Mouse (Mus musculus): Measurements from ENCODE around the gene Chst3.
"Not testable (repeated sequence)": the region's sequence is repeated elsewhere in the genome, so short reads cannot be mapped to it uniquely, and the experiment has no call there.

The Chst3 gene

GRCm38 (mm10) chr10:60218591-60219499 is at the start of gene Chst3:
Gene Chst3 (minus strand): TSS chr10:60219260.
- DNase-seq (ENCODE audit: low spot score in 2 of 2) = peak; percentile 34 to 44

GRCm38 (mm10) chr10:60268738-60269137 is 49.7 kb upstream of the Chst3 start:
- DNase-seq (ENCODE audit: low spot score in 2 of 2) = no peak

- DNase-seq (ENCODE audit: low spot score in 2 of 2) = no peak
Observed at GRCm38 (mm10) chr10:60266842-60267401, 47.9 kb upstream of the Chst3 start.

GRCm38 (mm10) chr10:60265252-60265651 is 46.2 kb upstream of the Chst3 start:
- no peak for DNase-seq (ENCODE audit: low spot score in 2 of 2)

- no peak for DNase-seq (ENCODE audit: low spot score in 2 of 2)
Observed at GRCm38 (mm10) chr10:60263351-60263750, 44.3 kb upstream of the Chst3 start.

- DNase-seq (ENCODE audit: low spot score in 2 of 2) = peak; percentile 76 to 79
Observed at GRCm38 (mm10) chr10:60262386-60262785, 43.3 kb upstream of the Chst3 start.

- DNase-seq (ENCODE audit: low spot score in 2 of 2) = no peak
Observed at GRCm38 (mm10) chr10:60261530-60261929, 42.5 kb upstream of the Chst3 start.

GRCm38 (mm10) chr10:60260557-60261294 is 41.7 kb upstream of the Chst3 start:
- no peak for DNase-seq (ENCODE audit: low spot score in 2 of 2)

GRCm38 (mm10) chr10:60257261-60257825 is 38.3 kb upstream of the Chst3 start:
- DNase-seq (ENCODE audit: low spot score in 2 of 2) = no peak

GRCm38 (mm10) chr10:60256088-60256487 is 37.0 kb upstream of the Chst3 start:
- DNase-seq (ENCODE audit: low spot score in 2 of 2) = no peak

GRCm38 (mm10) chr10:60252606-60253005 is 33.5 kb upstream of the Chst3 start:
- no peak for DNase-seq (ENCODE audit: low spot score in 2 of 2)

- DNase-seq (ENCODE audit: low spot score in 2 of 2) = no peak
Observed at GRCm38 (mm10) chr10:60252187-60252586, 33.1 kb upstream of the Chst3 start.

- no peak for DNase-seq (ENCODE audit: low spot score in 2 of 2)
Observed at GRCm38 (mm10) chr10:60250426-60250965, 31.4 kb upstream of the Chst3 start.

GRCm38 (mm10) chr10:60248345-60248744 is 29.3 kb upstream of the Chst3 start:
- not testable (repeated sequence) for DNase-seq (ENCODE audit: low spot score in 2 of 2)

- peak; percentile 52 to 78 for DNase-seq (ENCODE audit: low spot score in 2 of 2)
Observed at GRCm38 (mm10) chr10:60246519-60246918, 27.5 kb upstream of the Chst3 start.

GRCm38 (mm10) chr10:60245635-60246034 is 26.6 kb upstream of the Chst3 start:
- no peak for DNase-seq (ENCODE audit: low spot score in 2 of 2)

- DNase-seq (ENCODE audit: low spot score in 2 of 2) = peak; percentile 76 to 93
Observed at GRCm38 (mm10) chr10:60245041-60245440, 26.0 kb upstream of the Chst3 start.

- no peak for DNase-seq (ENCODE audit: low spot score in 2 of 2)
Observed at GRCm38 (mm10) chr10:60243941-60244340, 24.9 kb upstream of the Chst3 start.

GRCm38 (mm10) chr10:60240416-60240815 is 21.4 kb upstream of the Chst3 start:
- DNase-seq (ENCODE audit: low spot score in 2 of 2) = no peak

- DNase-seq (ENCODE audit: low spot score in 2 of 2) = peak; percentile 38 to 71
Observed at GRCm38 (mm10) chr10:60237475-60238154, 18.6 kb upstream of the Chst3 start.

- not testable (repeated sequence) for DNase-seq (ENCODE audit: low spot score in 2 of 2)
Observed at GRCm38 (mm10) chr10:60235876-60236275, 16.8 kb upstream of the Chst3 start.
